Mouse (Mus musculus) cortical plate, adult 2 months (tissue): Measurements from ENCODE around the gene Akap12. TPM values are rescaled to one million over a fixed set of nuclear protein-coding genes. Genes with fewer than 3 reads are reported as not detected.

Experiments
- H3K27ac ChIP-seq: fragments of 200-500 bp; 2 replicates; pipeline ENCODE4 v1.5.1; 2012; ENCODE audit warnings: low read length, control low read depth, inconsistent platforms; ENCODE audit not compliant: insufficient read depth
- H3K4me1 ChIP-seq: fragments of 200-500 bp; 2 replicates; pipeline ENCODE4 v1.6.1; 2011; ENCODE audit warnings: low read length; ENCODE audit not compliant: control insufficient read depth, insufficient read depth
- H3K4me3 ChIP-seq: fragments of 200-500 bp; 2 replicates; pipeline ENCODE4 v1.5.1; 2011; ENCODE audit warnings: mild to moderate bottlenecking, low read length, control low read depth; ENCODE audit not compliant: insufficient read depth
- CTCF ChIP-seq: fragments of 200-500 bp; IDR thresholded peaks from 2 replicates; pipeline ENCODE4 v1.5.1; 2011; ENCODE audit warnings: mild to moderate bottlenecking, control low read depth, low read length; ENCODE audit not compliant: insufficient read depth; ENCODE audit errors: extremely low read depth
- POLR2A ChIP-seq: fragments of 200-500 bp; IDR thresholded peaks from 2 replicates; pipeline ENCODE4 v1.6.1; 2011; ENCODE audit warnings: mild to moderate bottlenecking, low read length, control low read depth; ENCODE audit not compliant: insufficient read depth; ENCODE audit errors: extremely low read depth
- polyA plus RNA-seq: library from polyadenylated mRNA; depleted of rRNA; stranded (reverse); fragments of >200 nt; gene quantifications from 2 replicates; pipeline ENCODE4 v1.2.3, GENCODE M21; 2012

The Akap12 gene
- polyA plus RNA-seq, 1 experiment: 11.8 TPM

DNA sequence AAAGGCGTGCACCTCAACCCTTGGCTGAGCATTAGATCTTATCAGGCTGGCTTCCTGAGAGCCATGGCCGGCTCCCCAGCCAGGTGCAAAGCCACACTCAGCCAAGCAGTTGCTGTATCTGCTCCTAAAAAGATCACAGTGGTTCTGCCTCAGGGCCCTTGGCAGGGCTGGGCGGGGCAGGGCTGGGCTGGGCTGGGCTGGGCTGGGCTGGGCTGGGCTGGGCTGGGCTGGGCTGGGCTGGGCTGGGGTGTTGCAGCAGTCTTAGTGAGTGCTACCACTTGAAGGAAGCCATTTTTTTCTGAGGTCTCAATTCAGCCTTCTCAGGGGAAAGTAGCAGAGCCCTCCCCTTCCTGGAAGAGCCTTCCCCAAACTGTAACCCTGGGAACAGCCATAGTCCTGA, 15.5 kb upstream of the Akap12 start:
- Histone ChIP-seq H3K4me3 (no peak overlapping the region), H3K4me1 (no peaks in the 10 kb centered on the region), H3K27ac (no peak overlapping the region)
- TF ChIP-seq CTCF: no peak
- no peak for TF ChIP-seq POLR2A

DNA sequence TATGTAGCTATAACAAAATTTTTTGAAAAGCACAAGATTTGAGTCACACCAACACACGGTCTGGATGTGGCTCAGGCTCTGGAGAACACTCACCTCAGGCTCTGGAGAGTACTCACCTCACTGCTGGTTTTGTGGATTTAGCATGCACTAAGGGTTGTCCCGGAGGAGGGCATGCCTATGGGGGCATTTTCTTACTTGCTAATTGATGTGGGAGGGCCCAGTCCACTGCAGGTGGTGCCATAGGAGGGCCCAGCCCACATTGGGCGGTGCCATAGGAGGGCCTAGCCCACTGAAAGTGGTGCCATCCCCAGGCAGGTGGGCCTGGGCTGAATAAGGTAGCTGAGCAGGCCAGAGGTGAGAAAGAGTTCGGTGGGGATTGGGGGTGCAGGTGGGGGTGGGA, 12.6 kb upstream of the Akap12 start:
- H3K4me1 ChIP-seq: no peaks in the 10 kb centered on the region
- H3K27ac ChIP-seq: no peak overlapping the region
- H3K4me3 ChIP-seq: no peak overlapping the region
- TF ChIP-seq POLR2A (no peak), CTCF (no peak)

DNA sequence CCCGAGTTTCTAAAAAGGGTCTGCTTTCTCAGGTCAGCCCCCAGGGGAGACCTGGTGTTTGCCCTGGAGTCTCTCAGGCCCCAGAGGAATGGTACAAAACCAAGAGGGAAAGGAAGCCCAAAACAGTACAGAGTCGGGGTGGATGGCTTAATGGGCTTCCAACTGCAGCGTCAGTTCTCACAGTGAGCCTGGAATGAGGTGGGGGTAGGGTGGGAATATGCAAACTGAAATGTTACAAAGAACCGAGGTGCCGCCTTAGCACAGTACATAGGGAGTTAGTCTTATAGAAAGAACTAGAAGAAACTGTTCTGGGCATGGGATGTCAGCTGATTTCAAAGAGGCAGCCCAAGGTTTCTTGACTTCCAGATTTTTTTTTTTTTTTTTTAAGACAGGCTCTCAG, 11.7 kb upstream of the Akap12 start:
- Histone ChIP-seq H3K4me3 (no peak overlapping the region), H3K4me1 (no peaks in the 10 kb centered on the region), H3K27ac (no peak overlapping the region)
- TF ChIP-seq POLR2A (no peak), CTCF (no peak)

- peaks cover 2% of the 10 kb centered on the region; the same call in 1 of the 2 replicates for H3K4me1 ChIP-seq
- H3K4me3 ChIP-seq: no peak overlapping the region
- no peak overlapping the region for H3K27ac ChIP-seq
- TF ChIP-seq POLR2A (no peak), CTCF (no peak)
Measured at GRCm38 (mm10) chr10:4260925-4261324, 5.3 kb upstream of the Akap12 start.

DNA sequence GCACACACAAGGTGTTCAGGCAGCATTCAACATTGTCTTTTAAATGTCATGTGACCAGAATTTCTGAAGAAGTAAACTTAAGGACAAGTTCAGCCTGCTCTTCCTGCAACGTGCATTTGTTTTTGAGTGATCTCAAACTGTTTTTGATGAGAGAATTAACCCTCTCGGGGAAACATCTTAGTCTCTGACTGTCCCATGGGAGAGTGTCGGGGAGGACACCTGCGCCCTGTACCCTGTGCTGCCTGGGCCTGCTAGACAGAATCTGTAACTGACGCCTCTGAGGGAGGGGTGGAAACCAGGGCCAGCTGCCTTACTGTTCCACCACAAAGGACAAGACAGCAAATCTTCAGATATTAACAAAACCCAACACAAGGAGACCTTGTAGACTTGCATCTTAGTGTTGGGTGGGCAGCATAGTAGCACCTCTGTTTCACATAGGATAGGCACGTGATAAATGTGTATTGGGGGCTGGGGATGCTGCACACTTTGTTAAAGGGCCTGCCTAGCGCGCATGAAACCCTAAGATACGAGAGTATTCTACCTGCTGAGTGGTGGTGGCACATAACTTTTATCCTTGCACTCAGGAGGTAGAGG, 4.7 kb upstream of the Akap12 start:
- H3K4me3 ChIP-seq: no peak overlapping the region
- TF ChIP-seq POLR2A (no peak), CTCF (no peak)
- H3K4me1 ChIP-seq: peaks cover 2% of the 10 kb centered on the region; the same call in 1 of the 2 replicates
- no peak overlapping the region for H3K27ac ChIP-seq

- Histone ChIP-seq H3K4me3 (peak overlapping the region; percentile 56), H3K27ac (no peak overlapping the region), H3K4me1 (peaks cover 2% of the 10 kb centered on the region; the same call in 1 of the 2 replicates)
- TF ChIP-seq CTCF (no peak), POLR2A (peak; percentile 20; the same call in 1 of the 2 replicates)
Measured at GRCm38 (mm10) chr10:4265641-4266040, 539 bp upstream of the Akap12 start.

GRCm38 (mm10) chr10:4266931-4267310, 741 bp downstream of the Akap12 start:
- TF ChIP-seq POLR2A (no peak), CTCF (no peak)
- H3K4me3 ChIP-seq: peak overlapping the region; percentile 56
- H3K4me1 ChIP-seq: peaks cover 2% of the 10 kb centered on the region; the same call in 1 of the 2 replicates
- H3K27ac ChIP-seq: no peak overlapping the region

DNA sequence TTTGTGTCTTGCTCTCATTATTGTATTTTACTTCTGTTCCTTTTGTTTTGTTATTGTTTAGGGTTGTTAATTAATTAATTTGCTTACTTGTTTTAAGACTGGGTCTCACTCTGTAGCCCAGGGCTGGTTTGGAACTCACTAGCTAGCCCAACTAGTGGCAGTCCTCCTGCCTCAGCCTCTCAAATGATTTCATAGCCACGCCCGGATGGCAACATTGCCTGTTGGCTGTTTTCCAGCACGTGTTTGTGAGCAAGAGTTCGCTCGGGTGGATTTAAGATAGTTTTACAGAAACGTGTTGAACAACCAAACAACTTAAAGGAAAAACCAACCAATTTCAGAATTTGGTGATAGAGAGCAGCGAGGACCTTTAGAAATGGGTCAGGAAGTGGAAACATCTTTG, 1.3 kb downstream of the Akap12 start:
- H3K4me3 ChIP-seq: peak overlapping the region; percentile 56; the same call in 1 of the 2 replicates

DNA sequence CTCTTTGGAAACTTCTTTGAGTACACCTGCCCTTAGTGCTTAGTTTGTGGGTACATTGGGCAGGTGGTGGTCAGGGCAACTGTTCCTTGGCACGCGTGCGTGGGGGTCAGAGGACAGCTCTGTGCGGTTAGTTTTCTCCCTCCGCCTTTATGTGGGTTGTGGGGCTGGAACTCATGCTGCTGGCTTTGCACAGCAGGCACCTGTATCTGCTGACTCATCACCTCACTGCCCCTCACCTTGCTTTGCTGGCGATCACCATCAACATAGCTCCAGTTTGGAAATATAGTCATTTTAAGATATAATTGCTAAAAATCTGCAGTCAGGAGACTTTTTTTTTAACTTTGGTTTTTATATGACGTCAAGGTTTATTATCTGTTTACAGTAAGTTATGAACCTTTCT, 2.0 kb downstream of the Akap12 start:
- Histone ChIP-seq H3K27ac (no peak overlapping the region), H3K4me3 (no peak overlapping the region), H3K4me1 (peaks cover 2% of the 10 kb centered on the region; the same call in 1 of the 2 replicates)
- TF ChIP-seq CTCF: no peak
- TF ChIP-seq POLR2A: no peak

More for the DNA sequence above, 1.3 kb downstream of the Akap12 start:
- peaks cover 2% of the 10 kb centered on the region; the same call in 1 of the 2 replicates for H3K4me1 ChIP-seq
- no peak overlapping the region for H3K27ac ChIP-seq
- TF ChIP-seq CTCF (no peak), POLR2A (no peak)

GRCm38 (mm10) chr10:4275572-4275971, 9.4 kb downstream of the Akap12 start:
- no peak overlapping the region for H3K4me3 ChIP-seq
- TF ChIP-seq POLR2A (no peak), CTCF (no peak)
- no peaks in the 10 kb centered on the region for H3K4me1 ChIP-seq
- no peak overlapping the region for H3K27ac ChIP-seq

GRCm38 (mm10) chr10:4276081-4276480, 9.9 kb downstream of the Akap12 start:
- TF ChIP-seq POLR2A (no peak), CTCF (no peak)
- Histone ChIP-seq H3K4me1 (no peaks in the 10 kb centered on the region), H3K27ac (no peak overlapping the region), H3K4me3 (no peak overlapping the region)

DNA sequence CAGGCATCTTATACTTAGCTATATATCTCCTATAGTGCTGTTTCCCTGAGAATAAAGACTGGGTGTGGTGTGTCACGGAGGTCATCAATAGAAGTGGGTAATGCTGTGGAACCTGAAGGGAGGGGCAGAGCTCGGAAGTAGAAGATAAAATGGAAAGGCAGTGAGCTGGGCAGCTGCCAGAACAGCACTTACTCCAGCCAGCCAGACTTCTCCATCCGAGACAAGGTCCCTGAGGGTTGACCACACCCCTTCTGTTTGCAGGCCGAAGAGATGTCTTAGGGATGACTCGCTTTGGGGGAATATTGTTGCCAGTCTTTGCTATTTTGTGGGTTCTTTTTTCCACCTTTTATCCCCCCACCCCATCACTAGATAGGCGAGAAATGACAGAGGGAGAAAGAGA, 11.9 kb downstream of the Akap12 start:
- TF ChIP-seq POLR2A (no peak), CTCF (no peak)
- Histone ChIP-seq H3K4me3 (no peak overlapping the region), H3K4me1 (no peaks in the 10 kb centered on the region), H3K27ac (no peak overlapping the region)
